Mouse (Mus musculus) cerebellum, adult 11 months (tissue): Measurements from ENCODE around the gene Phc2.

Experiments
- DNase-seq: peaks from one replicate; pipeline ENCODE4 v3.0.0; 2022

The Phc2 gene

GRCm38 (mm10) chr4:128692149-128692925 lies 37.8 kb downstream of the Phc2 start:
- no peak for DNase-seq

- DNase-seq: no peak
Observed at GRCm38 (mm10) chr4:128693207-128693606, 38.7 kb downstream of the Phc2 start.

- no peak for DNase-seq
Observed at GRCm38 (mm10) chr4:128694315-128694714, 39.8 kb downstream of the Phc2 start.

GRCm38 (mm10) chr4:128695149-128695548 lies 40.6 kb downstream of the Phc2 start:
- DNase-seq: no peak

- no peak for DNase-seq
Observed at GRCm38 (mm10) chr4:128698011-128698861, 43.7 kb downstream of the Phc2 start.

- no peak for DNase-seq
Observed at GRCm38 (mm10) chr4:128699916-128700315, 45.4 kb downstream of the Phc2 start.

- DNase-seq: no peak
Observed at GRCm38 (mm10) chr4:128700543-128700942, 46.0 kb downstream of the Phc2 start.

GRCm38 (mm10) chr4:128705138-128705720 lies 50.7 kb downstream of the Phc2 start:
- DNase-seq: peak; percentile 28

- no peak for DNase-seq
Observed at GRCm38 (mm10) chr4:128706626-128707025, 52.1 kb downstream of the Phc2 start.

GRCm38 (mm10) chr4:128707384-128707783 lies 52.9 kb downstream of the Phc2 start:
- DNase-seq: no peak

- peak; percentile 53 for DNase-seq
Observed at GRCm38 (mm10) chr4:128709061-128709780, 54.7 kb downstream of the Phc2 start.

GRCm38 (mm10) chr4:128709781-128710166 lies 55.3 kb downstream of the Phc2 start:
- DNase-seq: no peak

- DNase-seq: peak; percentile 52
Observed at GRCm38 (mm10) chr4:128710286-128710685, 55.8 kb downstream of the Phc2 start.

GRCm38 (mm10) chr4:128710800-128711199 lies 56.3 kb downstream of the Phc2 start:
- peak; percentile 37 for DNase-seq

GRCm38 (mm10) chr4:128711455-128712135 lies 57.1 kb downstream of the Phc2 start:
- peak; percentile 96 for DNase-seq

GRCm38 (mm10) chr4:128712136-128712655 lies 57.7 kb downstream of the Phc2 start:
- peak; percentile 45 for DNase-seq

- DNase-seq: no peak
Observed at GRCm38 (mm10) chr4:128712941-128713340, 58.4 kb downstream of the Phc2 start.

- DNase-seq: peak; percentile 73
Observed at GRCm38 (mm10) chr4:128715241-128716204, 61.0 kb downstream of the Phc2 start.

- no peak for DNase-seq
Observed at GRCm38 (mm10) chr4:128716279-128716678, 61.8 kb downstream of the Phc2 start.

- DNase-seq: no peak
Observed at GRCm38 (mm10) chr4:128716731-128717130, 62.2 kb downstream of the Phc2 start.

- peak; percentile 50 for DNase-seq
Observed at GRCm38 (mm10) chr4:128720110-128720509, 65.6 kb downstream of the Phc2 start.
